Mouse (Mus musculus) hindbrain, embryonic 10.5 days (tissue): ENCODE measurements at regions not wholly inside any gene's neighbourhood (a gene's known extent, or its start where the extent isn't known, plus 50 kb on each side); places are given as distances from the start of the nearest gene placed in this dataset.

ENCODE experiments used
- DNase-seq: peaks from one replicate; pipeline ENCODE4 v3.0.0-alpha.2; 2017; ENCODE audit warnings: low spot score
- H3K27ac ChIP-seq: fragments of 300-500 bp; sonication (generic); 2 replicates; pipeline ENCODE4 v1.5.1; 2016; ENCODE audit warnings: mild to moderate bottlenecking, moderate library complexity
- H3K27me3 ChIP-seq: fragments of 300-500 bp; sonication (generic); 2 replicates; pipeline ENCODE4 v1.6.1; 2016; ENCODE audit warnings: mild to moderate bottlenecking; ENCODE audit not compliant: poor library complexity, insufficient read depth, severe bottlenecking
- H3K36me3 ChIP-seq: fragments of 300-500 bp; sonication (generic); 2 replicates; pipeline ENCODE4 v1.6.1; 2016; ENCODE audit warnings: mild to moderate bottlenecking, moderate library complexity
- H3K4me1 ChIP-seq: fragments of 300-500 bp; sonication (generic); replicated peaks from 2 replicates; pipeline ENCODE4 v1.6.1; 2016; ENCODE audit warnings: mild to moderate bottlenecking
- H3K4me3 ChIP-seq: fragments of 300-500 bp; sonication (generic); 2 replicates; pipeline ENCODE4 v1.5.1; 2016; ENCODE audit warnings: mild to moderate bottlenecking, moderate library complexity
- H3K9me3 ChIP-seq: fragments of 300-500 bp; sonication (generic); 2 replicates; pipeline ENCODE4 v1.6.1; 2016; ENCODE audit warnings: mild to moderate bottlenecking, moderate library complexity
- WGBS: fragments of 180-500 bp; shearing (Covaris S2); methylation state at CpG from one replicate; pipeline ENCODE4 v1.1.7; 2016; 5-methylcytosine and 5-hydroxymethylcytosine counted together

GRCm38 (mm10) chr8:92732229-92732628 is 58.1 kb downstream of the Irx6 start:
- Histone ChIP-seq H3K36me3 (no peaks in the 10 kb centered on the region), H3K27me3 (peaks cover 24% of the 10 kb centered on the region), H3K4me3 (no peak overlapping the region), H3K9me3 (no peaks in the 10 kb centered on the region), H3K4me1 (peaks cover 14% of the 10 kb centered on the region), H3K27ac (no peak overlapping the region)
- WGBS = 91% methylated on average over 9 of the region's 9 CpGs
- no peak for DNase-seq

- no peak overlapping the region for H3K4me3 ChIP-seq
- H3K4me1 ChIP-seq = peaks cover 39% of the 10 kb centered on the region
These were observed 61.6 kb downstream of the Irx6 start for GRCm38 (mm10) chr8:92735646-92736045.

DNA sequence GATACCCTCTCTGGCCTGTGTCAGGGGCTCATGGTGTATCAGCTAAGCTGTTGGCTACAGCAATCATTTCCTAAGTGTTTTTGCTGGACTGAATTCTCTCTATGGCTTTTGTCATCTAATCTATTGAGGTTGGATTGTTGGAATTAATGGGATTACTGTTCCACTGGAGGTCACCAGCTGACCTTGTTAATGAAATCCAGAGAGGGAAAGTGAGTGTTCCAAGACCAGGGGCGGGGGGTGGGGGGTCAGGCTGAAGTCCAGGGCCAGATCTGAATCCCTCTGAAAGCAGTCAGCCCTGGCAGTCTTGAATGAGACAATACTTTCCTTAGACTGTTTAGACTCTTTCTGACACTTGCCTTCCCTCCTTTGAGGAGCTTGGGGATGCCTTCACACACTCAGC is 64.0 kb downstream of the Irx6 start:
- Histone ChIP-seq H3K27ac (peak overlapping the region; percentile 68; the same call in 1 of the 2 replicates), H3K4me3 (no peak overlapping the region), H3K4me1 (peaks cover 59% of the 10 kb centered on the region), H3K27me3 (peaks cover 51% of the 10 kb centered on the region), H3K36me3 (no peaks in the 10 kb centered on the region), H3K9me3 (no peaks in the 10 kb centered on the region)
- no peak for DNase-seq
- 38% methylated on average over 1 of the region's 1 CpGs for WGBS

More at GRCm38 (mm10) chr8:92735646-92736045, 61.6 kb downstream of the Irx6 start:
- DNase-seq = no peak
- 88% methylated on average over 9 of the region's 9 CpGs for WGBS
- Histone ChIP-seq H3K27me3 (peaks cover 35% of the 10 kb centered on the region), H3K27ac (no peak overlapping the region), H3K9me3 (no peaks in the 10 kb centered on the region), H3K36me3 (no peaks in the 10 kb centered on the region)

- Histone ChIP-seq H3K27ac (peak overlapping the region; percentile 23; the same call in 1 of the 2 replicates), H3K9me3 (no peaks in the 10 kb centered on the region), H3K27me3 (peaks cover 50% of the 10 kb centered on the region), H3K4me1 (peaks cover 75% of the 10 kb centered on the region), H3K4me3 (no peak overlapping the region), H3K36me3 (no peaks in the 10 kb centered on the region)
- 88% methylated on average over 9 of the region's 9 CpGs for WGBS
- no peak for DNase-seq
These were observed 66.3 kb downstream of the Irx6 start for GRCm38 (mm10) chr8:92740286-92740808.

GRCm38 (mm10) chr8:92741836-92742235 is 67.7 kb downstream of the Irx6 start:
- peaks cover 51% of the 10 kb centered on the region for H3K27me3 ChIP-seq
- no peak overlapping the region for H3K4me3 ChIP-seq
- 84% methylated on average over 3 of the region's 3 CpGs for WGBS
- peaks cover 64% of the 10 kb centered on the region for H3K4me1 ChIP-seq
- H3K9me3 ChIP-seq = no peaks in the 10 kb centered on the region
- H3K27ac ChIP-seq = peak overlapping the region; percentile 81
- no peaks in the 10 kb centered on the region for H3K36me3 ChIP-seq
- no peak for DNase-seq

- Histone ChIP-seq H3K4me3 (no peak overlapping the region), H3K27me3 (peaks cover 57% of the 10 kb centered on the region), H3K9me3 (no peaks in the 10 kb centered on the region), H3K27ac (peak overlapping the region; percentile 81), H3K4me1 (peaks cover 64% of the 10 kb centered on the region), H3K36me3 (no peaks in the 10 kb centered on the region)
- DNase-seq = peak; percentile 68
- 29% methylated on average over 12 of the region's 12 CpGs for WGBS
These were observed 69.0 kb downstream of the Irx6 start for GRCm38 (mm10) chr8:92743108-92743507.

GRCm38 (mm10) chr8:92747086-92747485 is 73.0 kb downstream of the Irx6 start:
- Histone ChIP-seq H3K4me1 (peaks cover 41% of the 10 kb centered on the region), H3K4me3 (no peak overlapping the region), H3K27me3 (peaks cover 41% of the 10 kb centered on the region), H3K9me3 (no peaks in the 10 kb centered on the region), H3K27ac (no peak overlapping the region), H3K36me3 (no peaks in the 10 kb centered on the region)
- WGBS = 74% methylated on average over 7 of the region's 7 CpGs
- no peak for DNase-seq

DNA sequence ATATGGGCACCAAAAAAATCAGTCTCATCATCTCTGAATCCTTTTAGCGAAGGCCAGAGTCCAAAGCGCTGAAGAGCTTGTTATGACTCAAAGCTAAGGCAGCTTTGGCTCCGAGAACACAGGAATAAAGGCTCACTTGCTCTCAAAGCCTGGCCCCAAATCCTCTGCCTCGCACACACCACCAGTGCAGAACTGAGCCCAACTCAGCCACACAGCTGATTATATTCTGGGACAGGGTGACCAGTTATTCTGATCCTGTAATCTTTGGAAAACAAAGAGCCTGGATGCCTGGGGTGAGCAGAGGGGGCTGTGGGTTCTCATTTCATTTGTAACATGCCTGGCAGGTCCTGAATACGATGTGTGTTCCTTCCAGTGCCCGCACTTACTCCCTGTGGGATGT is 73.9 kb downstream of the Irx6 start:
- peaks cover 32% of the 10 kb centered on the region for H3K4me1 ChIP-seq
- peak overlapping the region; percentile 50; the same call in 1 of the 2 replicates for H3K27ac ChIP-seq
- no peaks in the 10 kb centered on the region for H3K36me3 ChIP-seq
- WGBS = 64% methylated on average over 6 of the region's 6 CpGs
- H3K4me3 ChIP-seq = no peak overlapping the region
- peaks cover 39% of the 10 kb centered on the region for H3K27me3 ChIP-seq
- DNase-seq = no peak
- H3K9me3 ChIP-seq = no peaks in the 10 kb centered on the region

DNA sequence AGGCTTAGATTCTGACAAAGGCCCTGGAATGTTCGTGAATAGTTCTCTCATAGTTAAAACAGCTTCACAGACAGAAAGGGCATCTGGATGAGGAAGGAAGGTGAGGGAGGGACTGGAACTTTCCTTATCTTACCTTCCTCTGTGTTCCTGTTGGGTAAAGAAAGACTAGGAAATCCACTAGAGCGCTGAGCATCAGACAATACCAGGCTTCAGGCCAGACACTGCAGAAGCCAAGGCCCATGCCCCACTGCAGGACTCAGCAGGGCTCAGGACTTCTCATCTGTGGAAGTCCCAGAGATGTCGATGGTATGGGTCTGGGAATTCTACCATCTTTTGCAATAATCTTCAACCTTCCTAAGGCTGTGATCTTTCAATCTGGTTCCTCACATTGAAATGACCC is 67.2 kb upstream of the Mmp2 start:
- Histone ChIP-seq H3K27ac (no peak overlapping the region), H3K9me3 (peaks cover 10% of the 10 kb centered on the region; the same call in 1 of the 2 replicates), H3K4me3 (no peak overlapping the region), H3K4me1 (peaks cover 12% of the 10 kb centered on the region), H3K36me3 (no peaks in the 10 kb centered on the region), H3K27me3 (peaks cover 7% of the 10 kb centered on the region; the same call in 1 of the 2 replicates)
- 92% methylated on average over 3 of the region's 3 CpGs for WGBS
- DNase-seq = no peak

- 96% methylated on average over 6 of the region's 6 CpGs for WGBS
- H3K4me1 ChIP-seq = peaks cover 12% of the 10 kb centered on the region
These were observed 66.2 kb upstream of the Mmp2 start for GRCm38 (mm10) chr8:92760933-92761332.

DNA sequence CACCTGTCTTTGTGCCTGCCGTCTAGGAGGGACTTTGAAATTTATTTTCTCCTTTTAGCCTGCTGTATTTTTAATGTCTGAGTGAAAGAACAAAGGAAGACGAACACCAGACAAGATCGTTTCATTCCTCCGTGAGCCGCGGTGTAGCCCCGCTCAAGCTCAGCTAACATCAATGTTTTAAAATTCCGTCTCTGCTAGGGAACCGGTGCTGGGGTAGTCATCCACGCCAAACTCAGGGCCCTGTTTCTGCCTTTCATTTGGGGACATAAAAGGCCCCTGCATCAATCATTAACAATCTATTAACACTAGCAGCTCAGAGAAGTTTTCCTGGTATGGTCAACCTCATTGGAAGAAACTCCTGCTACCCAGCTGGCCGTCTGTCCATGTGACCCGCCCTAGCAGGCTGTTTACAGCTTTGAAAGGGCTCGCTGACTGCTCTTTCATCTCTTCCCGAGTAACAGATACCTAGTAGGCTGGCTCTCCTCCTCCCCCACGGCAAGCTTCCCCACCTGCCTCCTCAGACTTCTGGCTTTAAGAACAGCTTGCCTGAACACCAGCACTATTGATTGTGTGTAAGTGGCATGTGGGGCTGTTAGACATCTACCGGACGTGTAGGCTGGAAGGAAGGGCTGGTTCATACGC is 65.0 kb upstream of the Mmp2 start:
- 17% methylated on average over 18 of the region's 18 CpGs for WGBS
- H3K9me3 ChIP-seq = peaks cover 7% of the 10 kb centered on the region; the same call in 1 of the 2 replicates
- peak overlapping the region; percentile 11; the same call in 1 of the 2 replicates for H3K4me3 ChIP-seq
- DNase-seq = peak; percentile 55
- peaks cover 7% of the 10 kb centered on the region; the same call in 1 of the 2 replicates for H3K27me3 ChIP-seq
- peaks cover 12% of the 10 kb centered on the region for H3K4me1 ChIP-seq
- H3K27ac ChIP-seq = peak overlapping the region; percentile 54
- H3K36me3 ChIP-seq = no peaks in the 10 kb centered on the region

More at GRCm38 (mm10) chr8:92760933-92761332, 66.2 kb upstream of the Mmp2 start:
- H3K27me3 ChIP-seq = peaks cover 7% of the 10 kb centered on the region; the same call in 1 of the 2 replicates
- no peak overlapping the region for H3K4me3 ChIP-seq
- H3K36me3 ChIP-seq = no peaks in the 10 kb centered on the region
- H3K27ac ChIP-seq = no peak overlapping the region
- H3K9me3 ChIP-seq = peaks cover 7% of the 10 kb centered on the region; the same call in 1 of the 2 replicates
- no peak for DNase-seq

DNA sequence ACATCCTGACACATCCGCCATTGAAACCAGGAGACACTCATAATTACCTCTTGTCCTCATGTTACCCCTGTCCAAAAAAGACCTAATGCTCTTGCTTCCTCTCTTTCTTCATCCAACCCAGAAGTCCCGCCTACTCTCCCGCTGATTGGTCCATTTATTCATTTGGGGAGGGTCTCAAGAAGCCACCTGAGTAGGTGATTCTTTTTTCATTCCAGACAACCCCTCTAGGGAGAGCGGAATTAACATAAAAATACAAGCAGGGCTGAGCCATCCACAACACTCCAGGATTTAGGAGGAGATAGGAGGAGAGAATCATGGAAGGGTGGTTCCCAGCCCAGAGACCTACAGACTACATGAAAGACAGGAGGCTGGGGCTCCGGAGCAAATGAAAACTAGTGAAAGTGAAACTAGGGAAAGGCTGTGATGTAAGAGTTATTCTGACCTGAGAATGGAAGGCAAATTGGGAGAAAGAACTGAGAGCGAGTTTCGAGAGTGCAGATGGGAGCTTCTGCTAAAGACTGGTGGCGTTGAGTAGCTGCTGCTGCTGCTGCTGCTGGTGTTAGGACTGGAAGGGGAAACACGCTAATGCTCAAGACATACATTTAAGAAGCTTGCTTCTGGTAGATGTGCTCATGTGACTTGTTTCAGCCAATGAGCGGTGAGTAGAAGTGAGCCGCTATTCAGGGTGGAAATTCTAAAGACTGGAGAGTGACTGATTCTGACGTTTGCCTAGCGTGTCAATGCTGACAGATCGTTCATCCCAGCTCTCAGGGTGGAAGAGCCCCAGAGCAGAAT is 55.0 kb upstream of the Mmp2 start:
- peaks cover 4% of the 10 kb centered on the region; the same call in 1 of the 2 replicates for H3K27me3 ChIP-seq
- H3K4me3 ChIP-seq = no peak overlapping the region
- H3K36me3 ChIP-seq = no peaks in the 10 kb centered on the region
- 60% methylated on average over 14 of the region's 14 CpGs for WGBS
- H3K27ac ChIP-seq = no peak overlapping the region
- H3K4me1 ChIP-seq = peaks cover 7% of the 10 kb centered on the region
- H3K9me3 ChIP-seq = no peaks in the 10 kb centered on the region
- DNase-seq = no peak

DNA sequence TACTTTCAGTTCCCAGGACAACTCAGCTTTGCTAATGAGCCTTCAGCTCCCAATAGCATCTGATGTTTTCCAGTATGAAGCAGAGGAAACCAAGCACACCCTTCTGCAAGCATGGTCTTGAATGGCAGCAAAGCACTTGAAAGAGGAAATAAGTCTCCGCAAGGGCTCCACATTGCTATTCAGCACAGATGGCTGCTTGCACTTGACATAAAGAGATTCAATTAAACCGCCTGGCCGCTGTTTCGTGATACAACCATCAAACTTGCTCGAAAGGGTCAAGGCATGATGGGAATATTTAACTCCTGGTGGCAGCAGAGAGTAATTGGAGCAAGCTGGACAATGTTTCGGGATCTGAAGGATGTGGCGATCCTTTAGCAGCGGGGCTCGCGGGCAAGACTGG is 54.3 kb upstream of the Mmp2 start:
- 82% methylated on average over 10 of the region's 10 CpGs for WGBS
- Histone ChIP-seq H3K4me3 (no peak overlapping the region), H3K4me1 (peaks cover 13% of the 10 kb centered on the region), H3K27me3 (peaks cover 4% of the 10 kb centered on the region; the same call in 1 of the 2 replicates), H3K9me3 (no peaks in the 10 kb centered on the region), H3K36me3 (no peaks in the 10 kb centered on the region), H3K27ac (no peak overlapping the region)
- no peak for DNase-seq
